Mouse (Mus musculus): ENCODE measurements at regions not wholly inside any gene's neighbourhood (a gene's known extent, or its start where the extent isn't known, plus 50 kb on each side); places are given as distances from the start of the nearest gene placed in this dataset.

DNA sequence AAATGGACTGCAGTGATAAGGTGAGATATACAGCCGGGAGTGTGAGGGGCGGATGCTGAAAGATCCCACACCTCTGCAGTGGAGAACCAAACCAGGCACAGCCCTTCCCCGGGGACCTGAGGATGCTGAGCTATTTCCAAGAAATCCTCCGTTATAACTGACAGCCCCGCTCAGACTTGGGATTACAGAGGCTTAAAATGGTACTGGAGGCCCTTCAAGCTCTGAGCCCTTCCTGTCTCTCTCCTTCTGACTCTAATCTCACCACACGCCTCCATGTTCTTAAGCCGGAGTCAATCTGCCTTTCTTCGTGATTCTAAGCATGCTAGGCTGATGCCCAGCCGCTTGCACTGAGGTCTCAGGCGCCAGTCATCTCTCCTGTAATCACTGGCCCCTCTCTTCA lies 221.5 kb downstream of the 3100002H09Rik start:
- TF ChIP-seq CTCF (IDR thresholded peaks at IDR 0.05; ENCODE audit: insufficient read depth, low read depth, low read length) (no peak), POLR2A (IDR thresholded peaks at IDR 0.05; ENCODE audit: insufficient read depth, low read depth, low read length) (no peak)

All from olfactory bulb, adult 2 months (tissue).